Mouse (Mus musculus) heart, embryonic 16.5 days (tissue): Measurements from ENCODE around the gene Nip7. TPM values are rescaled to one million over a fixed set of nuclear protein-coding genes. Genes with fewer than 3 reads are reported as not detected.

Experiments used
- ATAC-seq: fragments of 200-750 bp; cut with Nextera tagmentation; replicated peaks from 2 replicates; pipeline ENCODE4 v1.8.0; 2017; ENCODE audit warnings: moderate number of reproducible peaks; ENCODE audit not compliant: insufficient read depth, low FRiP score; ENCODE audit errors: extremely low read depth
- H3K27ac ChIP-seq: fragments of 300-500 bp; sonication (generic); 2 replicates; pipeline ENCODE4 v1.5.1; 2014; ENCODE audit warnings: mild to moderate bottlenecking, low read length, control low read depth, moderate library complexity
- H3K27me3 ChIP-seq: fragments of 300-500 bp; sonication (generic); 2 replicates; pipeline ENCODE4 v1.6.1; 2014; ENCODE audit warnings: low read length, mixed read lengths; ENCODE audit not compliant: control insufficient read depth, insufficient read depth
- H3K36me3 ChIP-seq: fragments of 300-500 bp; sonication (generic); 2 replicates; pipeline ENCODE4 v1.6.1; 2014; ENCODE audit not compliant: control insufficient read depth, insufficient read depth
- H3K4me1 ChIP-seq: fragments of 300-500 bp; sonication (generic); 2 replicates; pipeline ENCODE4 v1.6.1; 2014; ENCODE audit warnings: low read length, mixed read lengths; ENCODE audit not compliant: control insufficient read depth, insufficient read depth
- H3K4me2 ChIP-seq: fragments of 300-500 bp; sonication (generic); 2 replicates; pipeline ENCODE4 v1.6.1; 2014; ENCODE audit warnings: low read depth, mild to moderate bottlenecking, control low read depth, low read length
- H3K4me3 ChIP-seq: fragments of 300-500 bp; sonication (generic); 2 replicates; pipeline ENCODE4 v1.5.1; 2014; ENCODE audit warnings: mild to moderate bottlenecking, control low read depth, low read length
- H3K9ac ChIP-seq: fragments of 300-500 bp; sonication (generic); 2 replicates; pipeline ENCODE4 v1.6.1; 2014; ENCODE audit warnings: low read length, control low read depth
- H3K9me3 ChIP-seq: fragments of 300-500 bp; sonication (generic); replicated peaks from 2 replicates; pipeline ENCODE4 v1.6.1; 2016; ENCODE audit warnings: low read length; ENCODE audit not compliant: control insufficient read depth
- WGBS: fragments of 180-500 bp; shearing (Covaris S2); extraction: QIAGEN DNeasy Blood & Tissue Kit; methylation state at CpG from one replicate; pipeline ENCODE4 v1.1.7; 2014; 5-methylcytosine and 5-hydroxymethylcytosine counted together
- polyA plus RNA-seq: library from polyadenylated mRNA; unstranded; fragments of >200 nt; fragmentation: Nextera tagmentation; extraction: Ambion mirVana; gene quantifications from 2 replicates; pipeline ENCODE4 v1.2.1, GENCODE M21; 2015

Nip7 gene
- polyA plus RNA-seq, 1 experiment from 2014 or later = 45.3 TPM

- Histone ChIP-seq H3K4me3 (no peak overlapping the region), H3K9me3 (no peaks in the 10 kb centered on the region), H3K4me2 (no peak overlapping the region), H3K27me3 (no peaks in the 10 kb centered on the region), H3K27ac (no peak overlapping the region), H3K36me3 (peaks cover 38% of the 10 kb centered on the region), H3K9ac (no peak overlapping the region), H3K4me1 (peaks cover 23% of the 10 kb centered on the region)
- 97% methylated on average over 8 of the region's 8 CpGs for WGBS
- ATAC-seq = no peak
Observed at GRCm38 (mm10) chr8:107052046-107052445, 4.6 kb upstream of the Nip7 start.

- no peaks in the 10 kb centered on the region for H3K9me3 ChIP-seq
- H3K4me1 ChIP-seq = peaks cover 17% of the 10 kb centered on the region
- peak overlapping the region; percentile 96 for H3K4me2 ChIP-seq
- WGBS = under 1% methylated on average over 33 of the region's 33 CpGs
- peak overlapping the region; percentile 99 for H3K4me3 ChIP-seq
- no peaks in the 10 kb centered on the region for H3K27me3 ChIP-seq
- peak; percentile 16 for ATAC-seq
- peak overlapping the region; percentile 43; the same call in 1 of the 2 replicates for H3K27ac ChIP-seq
- peak overlapping the region; percentile 86 for H3K9ac ChIP-seq
- H3K36me3 ChIP-seq = peaks cover 26% of the 10 kb centered on the region
Observed at GRCm38 (mm10) chr8:107056973-107057369, 294 bp downstream of the Nip7 start.

GRCm38 (mm10) chr8:107062613-107063012, 5.9 kb downstream of the Nip7 start:
- no peak overlapping the region for H3K4me3 ChIP-seq
- no peaks in the 10 kb centered on the region for H3K9me3 ChIP-seq
- H3K27me3 ChIP-seq = no peaks in the 10 kb centered on the region
- peaks cover 10% of the 10 kb centered on the region for H3K36me3 ChIP-seq
- H3K4me1 ChIP-seq = peaks cover 3% of the 10 kb centered on the region; the same call in 1 of the 2 replicates
- no peak for ATAC-seq
- H3K9ac ChIP-seq = no peak overlapping the region
- no peak overlapping the region for H3K4me2 ChIP-seq
- WGBS = 86% methylated on average over 1 of the region's 1 CpGs
- H3K27ac ChIP-seq = no peak overlapping the region

- Histone ChIP-seq H3K27ac (no peak within 1 kb of the TSS), H3K9ac (no peak within 1 kb of the TSS), H3K9me3 (no peaks in the 10 kb centered on the region), H3K4me1 (no peaks in the 10 kb centered on the region), H3K4me2 (no peak within 1 kb of the TSS), H3K27me3 (no peaks in the 10 kb centered on the region), H3K36me3 (peaks cover 11% of the 10 kb centered on the region), H3K4me3 (no peak within 1 kb of the TSS)
- ATAC-seq = no peak
- 57% methylated on average over 17 of the region's 17 CpGs for WGBS
Observed at GRCm38 (mm10) chr8:107065511-107066496, 9.1 kb downstream of the Nip7 start, which contains the start of gene Tmed6. Gene Tmed6 (minus strand): TSS chr8:107065644.

- peaks cover 40% of the 10 kb centered on the region for H3K36me3 ChIP-seq
- H3K9ac ChIP-seq = no peak overlapping the region
- no peaks in the 10 kb centered on the region for H3K27me3 ChIP-seq
- H3K27ac ChIP-seq = no peak overlapping the region
- no peaks in the 10 kb centered on the region for H3K9me3 ChIP-seq
- no peak overlapping the region for H3K4me3 ChIP-seq
- ATAC-seq = no peak
- WGBS = 75% methylated on average over 4 of the region's 4 CpGs
- no peaks in the 10 kb centered on the region for H3K4me1 ChIP-seq
- no peak overlapping the region for H3K4me2 ChIP-seq
Observed at GRCm38 (mm10) chr8:107073706-107074105, 17.0 kb downstream of the Nip7 start.

- Histone ChIP-seq H3K9me3 (no peaks in the 10 kb centered on the region), H3K4me1 (no peaks in the 10 kb centered on the region), H3K27me3 (no peaks in the 10 kb centered on the region), H3K4me2 (no peak overlapping the region), H3K4me3 (no peak overlapping the region), H3K9ac (no peak overlapping the region), H3K36me3 (peaks cover 40% of the 10 kb centered on the region), H3K27ac (no peak overlapping the region)
- ATAC-seq = no peak
- 84% methylated on average over 1 of the region's 1 CpGs for WGBS
Observed at GRCm38 (mm10) chr8:107074128-107074527, 17.5 kb downstream of the Nip7 start.

- H3K9ac ChIP-seq = no peak overlapping the region
- peaks cover 31% of the 10 kb centered on the region for H3K36me3 ChIP-seq
- H3K9me3 ChIP-seq = no peaks in the 10 kb centered on the region
- H3K27me3 ChIP-seq = no peaks in the 10 kb centered on the region
- no peak overlapping the region for H3K4me2 ChIP-seq
- 80% methylated on average over 7 of the region's 7 CpGs for WGBS
- H3K4me3 ChIP-seq = no peak overlapping the region
- no peak for ATAC-seq
- H3K27ac ChIP-seq = no peak overlapping the region
- no peaks in the 10 kb centered on the region for H3K4me1 ChIP-seq
Observed at GRCm38 (mm10) chr8:107076239-107076888, 19.7 kb downstream of the Nip7 start.

- Histone ChIP-seq H3K4me2 (no peak overlapping the region), H3K9ac (no peak overlapping the region), H3K4me1 (no peaks in the 10 kb centered on the region), H3K36me3 (peaks cover 42% of the 10 kb centered on the region), H3K4me3 (no peak overlapping the region), H3K27ac (no peak overlapping the region), H3K9me3 (no peaks in the 10 kb centered on the region), H3K27me3 (no peaks in the 10 kb centered on the region)
- WGBS = 96% methylated on average over 17 of the region's 17 CpGs
- no peak for ATAC-seq
Observed at GRCm38 (mm10) chr8:107085358-107085757, 28.7 kb downstream of the Nip7 start.

GRCm38 (mm10) chr8:107086018-107086417, 29.3 kb downstream of the Nip7 start:
- Histone ChIP-seq H3K9me3 (no peaks in the 10 kb centered on the region), H3K4me1 (no peaks in the 10 kb centered on the region), H3K27ac (no peak overlapping the region), H3K27me3 (no peaks in the 10 kb centered on the region), H3K9ac (no peak overlapping the region), H3K4me2 (no peak overlapping the region), H3K4me3 (no peak overlapping the region), H3K36me3 (peaks cover 41% of the 10 kb centered on the region)
- ATAC-seq = no peak
- 96% methylated on average over 5 of the region's 5 CpGs for WGBS
